In genomic region chr7:122133338-122133625, GRCm38 (mm10) we compare ENCODE assay signal across 7 mouse cellular contexts. TPM values are rescaled to one million over a fixed set of nuclear protein-coding genes. Genes with fewer than 3 reads are reported as not detected.
DNase-seq lines count a peak whose midpoint lies in the region; ATAC-seq lines count a peak whose summit lies in the region.

No protein-coding gene starts in this region.

- no peak for DNase-seq in adrenal gland, adult 18-20 months (ENCODE audit: low spot score in 2 of 2)
- no peak for DNase-seq in left cerebral cortex, adult 18-20 months (ENCODE audit: low spot score in 2 of 2)

- peak overlapping the region; percentile 78 for H3K9ac ChIP-seq in forebrain, embryonic 12.5 days
- peak overlapping the region; percentile 89 for H3K9ac ChIP-seq in limb, embryonic 13.5 days
- peak overlapping the region; percentile 89; the same call in 1 of the 2 replicates for H3K9ac ChIP-seq in stomach, embryonic 15.5 days

- no peak for ATAC-seq in megakaryocyte, adult 5-6 weeks (ENCODE audit: poor library complexity, severe bottlenecking)
- ATAC-seq in forebrain, embryonic 12.5 days (ENCODE audit: low FRiP score) = no peak
- no peak for ATAC-seq in limb, embryonic 13.5 days (ENCODE audit: low FRiP score, low read depth)
- ATAC-seq in stomach, embryonic 15.5 days (ENCODE audit: insufficient read depth, low FRiP score, low read depth) = no peak; the same call in 1 of the 2 replicates

- peak overlapping the region; percentile 25; the same call in 1 of the 2 replicates for H3K27ac ChIP-seq in forebrain, embryonic 12.5 days
- peak overlapping the region; percentile 73; the same call in 1 of the 2 replicates for H3K27ac ChIP-seq in limb, embryonic 13.5 days
- peak overlapping the region; percentile 79 for H3K27ac ChIP-seq in stomach, embryonic 15.5 days

- H3K9me3 ChIP-seq in megakaryocyte, embryonic 14.5 days = no peaks in the 10 kb centered on the region
- H3K9me3 ChIP-seq in forebrain, embryonic 12.5 days = no peaks in the 10 kb centered on the region
- no peaks in the 10 kb centered on the region for H3K9me3 ChIP-seq in limb, embryonic 13.5 days
- H3K9me3 ChIP-seq in stomach, embryonic 15.5 days = no peaks in the 10 kb centered on the region

- H3K27me3 ChIP-seq in megakaryocyte, embryonic 14.5 days (replicated peaks) = no peaks in the 10 kb centered on the region
- H3K27me3 ChIP-seq in forebrain, embryonic 12.5 days = no peaks in the 10 kb centered on the region
- no peaks in the 10 kb centered on the region for H3K27me3 ChIP-seq in limb, embryonic 13.5 days
- H3K27me3 ChIP-seq in stomach, embryonic 15.5 days (replicated peaks) = no peaks in the 10 kb centered on the region

- peak overlapping the region; percentile 97 for H3K4me3 ChIP-seq in megakaryocyte, embryonic 14.5 days (replicated peaks)
- peak overlapping the region; percentile 73 for H3K4me3 ChIP-seq in forebrain, embryonic 12.5 days (replicated peaks)
- peak overlapping the region; percentile 90 for H3K4me3 ChIP-seq in limb, embryonic 13.5 days
- peak overlapping the region; percentile 84 for H3K4me3 ChIP-seq in stomach, embryonic 15.5 days (replicated peaks)

- WGBS in forebrain, embryonic 12.5 days = 16% methylated on average over 8 of the region's 8 CpGs
- 20% methylated on average over 8 of the region's 8 CpGs for WGBS in limb, embryonic 13.5 days
- 16% methylated on average over 8 of the region's 8 CpGs for WGBS in stomach, embryonic 15.5 days

- H3K4me2 ChIP-seq in forebrain, embryonic 12.5 days = peak overlapping the region; percentile 71
- peak overlapping the region; percentile 70 for H3K4me2 ChIP-seq in limb, embryonic 13.5 days (replicated peaks)
- H3K4me2 ChIP-seq in stomach, embryonic 15.5 days = peak overlapping the region; percentile 59

- H3K4me1 ChIP-seq in megakaryocyte, embryonic 14.5 days = peaks cover 42% of the 10 kb centered on the region
- H3K4me1 ChIP-seq in forebrain, embryonic 12.5 days = peaks cover 18% of the 10 kb centered on the region
- H3K4me1 ChIP-seq in limb, embryonic 13.5 days = peaks cover 14% of the 10 kb centered on the region
- no peaks in the 10 kb centered on the region for H3K4me1 ChIP-seq in stomach, embryonic 15.5 days

- H3K36me3 ChIP-seq in megakaryocyte, embryonic 14.5 days (replicated peaks; ENCODE audit: low read length) = peaks cover 56% of the 10 kb centered on the region
- H3K36me3 ChIP-seq in forebrain, embryonic 12.5 days (replicated peaks) = peaks cover 34% of the 10 kb centered on the region
- H3K36me3 ChIP-seq in limb, embryonic 13.5 days = peaks cover 37% of the 10 kb centered on the region
- H3K36me3 ChIP-seq in stomach, embryonic 15.5 days = peaks cover 12% of the 10 kb centered on the region; the same call in 1 of the 2 replicates

RNA-seq across cellular contexts. Expression of gene Dctn5, which starts 0.4 kb away (rescaled TPM):
- 4.5 and 7.6 TPM in 2 replicates for polyA plus RNA-seq in megakaryocyte, embryonic 14.5 days (2012; ENCODE audit: insufficient read depth, low replicate concordance)
- 64.7 and 75.2 TPM in 2 replicates for total RNA-seq in megakaryocyte, adult 5-6 weeks (2015)
- 81.3 and 94.4 TPM in 2 replicates for total RNA-seq in megakaryocyte, adult 5-6 weeks (2017)
- 121 and 125 TPM in 2 replicates for polyA plus RNA-seq in forebrain, embryonic 12.5 days (2016; fragmentation: Nextera tagmentation; extraction: Ambion mirVana)
- polyA plus RNA-seq in limb, embryonic 13.5 days (2015; fragmentation: Nextera tagmentation; extraction: Ambion mirVana) = 125 and 134 TPM in 2 replicates
- 115 and 118 TPM in 2 replicates for polyA plus RNA-seq in stomach, embryonic 15.5 days (2015; fragmentation: Nextera tagmentation; extraction: Ambion mirVana)
- 10 to 100 TPM; 56.4 to 57.8 TPM for total RNA-seq in adrenal gland, adult 18-20 months (2021)
- total RNA-seq in left cerebral cortex, adult 18-20 months (2021) = 10 to 100 TPM; 89.5 to 95.1 TPM

RNA-seq across cellular contexts. Expression of gene Palb2, which starts 0.5 kb away (rescaled TPM):
- polyA plus RNA-seq in megakaryocyte, embryonic 14.5 days (2012; ENCODE audit: insufficient read depth, low replicate concordance) = 0.50 and 2.0 TPM in 2 replicates
- total RNA-seq in megakaryocyte, adult 5-6 weeks (2015) = 15.4 and 15.7 TPM in 2 replicates
- 8.1 and 11.5 TPM in 2 replicates for total RNA-seq in megakaryocyte, adult 5-6 weeks (2017)
- polyA plus RNA-seq in forebrain, embryonic 12.5 days (2016; fragmentation: Nextera tagmentation; extraction: Ambion mirVana) = 20.4 and 22.2 TPM in 2 replicates
- polyA plus RNA-seq in limb, embryonic 13.5 days (2015; fragmentation: Nextera tagmentation; extraction: Ambion mirVana) = 14.3 and 16.1 TPM in 2 replicates
- 13.8 and 14.7 TPM in 2 replicates for polyA plus RNA-seq in stomach, embryonic 15.5 days (2015; fragmentation: Nextera tagmentation; extraction: Ambion mirVana)
- total RNA-seq in adrenal gland, adult 18-20 months (2021) = 1 to 10 TPM in 1 of 2 experiments, under 1 TPM in 1; 0.96 to 1.7 TPM
- total RNA-seq in left cerebral cortex, adult 18-20 months (2021) = 1 to 10 TPM; 1.1 to 1.7 TPM

RNA-seq across cellular contexts. Expression of gene Plk1, which starts 26.0 kb away (rescaled TPM):
- 87.6 and 90.5 TPM in 2 replicates for polyA plus RNA-seq in megakaryocyte, embryonic 14.5 days (2012; ENCODE audit: insufficient read depth, low replicate concordance)
- total RNA-seq in megakaryocyte, adult 5-6 weeks (2015) = 46.9 and 48.0 TPM in 2 replicates
- 52.6 and 60.9 TPM in 2 replicates for total RNA-seq in megakaryocyte, adult 5-6 weeks (2017)
- 158 and 171 TPM in 2 replicates for polyA plus RNA-seq in forebrain, embryonic 12.5 days (2016; fragmentation: Nextera tagmentation; extraction: Ambion mirVana)
- 113 and 120 TPM in 2 replicates for polyA plus RNA-seq in limb, embryonic 13.5 days (2015; fragmentation: Nextera tagmentation; extraction: Ambion mirVana)
- polyA plus RNA-seq in stomach, embryonic 15.5 days (2015; fragmentation: Nextera tagmentation; extraction: Ambion mirVana) = 106 and 121 TPM in 2 replicates
- 1 to 10 TPM; 1.1 to 1.7 TPM for total RNA-seq in adrenal gland, adult 18-20 months (2021)
- total RNA-seq in left cerebral cortex, adult 18-20 months (2021) = 1 to 10 TPM; 1.0 to 1.4 TPM

RNA-seq across cellular contexts. Expression of gene Ndufab1, which starts 31.6 kb away (rescaled TPM):
- 847 and 2,571 TPM in 2 replicates for polyA plus RNA-seq in megakaryocyte, embryonic 14.5 days (2012; ENCODE audit: insufficient read depth, low replicate concordance)
- total RNA-seq in megakaryocyte, adult 5-6 weeks (2015) = 128 and 133 TPM in 2 replicates
- 36.2 and 69.0 TPM in 2 replicates for total RNA-seq in megakaryocyte, adult 5-6 weeks (2017)
- polyA plus RNA-seq in forebrain, embryonic 12.5 days (2016; fragmentation: Nextera tagmentation; extraction: Ambion mirVana) = 572 and 610 TPM in 2 replicates
- 651 and 677 TPM in 2 replicates for polyA plus RNA-seq in limb, embryonic 13.5 days (2015; fragmentation: Nextera tagmentation; extraction: Ambion mirVana)
- polyA plus RNA-seq in stomach, embryonic 15.5 days (2015; fragmentation: Nextera tagmentation; extraction: Ambion mirVana) = 708 and 737 TPM in 2 replicates
- total RNA-seq in adrenal gland, adult 18-20 months (2021) = 100 to 1,000 TPM; 535 to 745 TPM
- 100 to 1,000 TPM; 290 to 310 TPM for total RNA-seq in left cerebral cortex, adult 18-20 months (2021)

RNA-seq across cellular contexts. Expression of gene Ern2, which starts 52.7 kb away (rescaled TPM):
- polyA plus RNA-seq in megakaryocyte, embryonic 14.5 days (2012; ENCODE audit: insufficient read depth, low replicate concordance) = not detected in 2 replicates
- total RNA-seq in megakaryocyte, adult 5-6 weeks (2015) = not detected in 2 replicates
- total RNA-seq in megakaryocyte, adult 5-6 weeks (2017) = not detected in 2 replicates
- polyA plus RNA-seq in forebrain, embryonic 12.5 days (2016; fragmentation: Nextera tagmentation; extraction: Ambion mirVana) = 0.24 and 0.32 TPM in 2 replicates
- 0.05 and 0.13 TPM in 2 replicates for polyA plus RNA-seq in limb, embryonic 13.5 days (2015; fragmentation: Nextera tagmentation; extraction: Ambion mirVana)
- polyA plus RNA-seq in stomach, embryonic 15.5 days (2015; fragmentation: Nextera tagmentation; extraction: Ambion mirVana) = 14.5 and 18.0 TPM in 2 replicates
- under 1 TPM; 0.13 to 0.22 TPM for total RNA-seq in adrenal gland, adult 18-20 months (2021)
- under 1 TPM; 0.40 to 0.67 TPM for total RNA-seq in left cerebral cortex, adult 18-20 months (2021)

Comparison
In these comparisons a context has a peak if more than half of its experiments do, and no peak if none do; other contexts are left out.
1. H3K27ac ChIP-seq: peak in every context shown above with its lines; median percentile 79 in stomach, embryonic 15.5 days; 73 in limb, embryonic 13.5 days; 25 in forebrain, embryonic 12.5 days.
2. RNA of gene Dctn5, which starts 0.4 kb away (polyA plus RNA-seq): 125 to 134 TPM in limb, embryonic 13.5 days, 121 to 125 TPM in forebrain, embryonic 12.5 days and 115 to 118 TPM in stomach, embryonic 15.5 days; 4.5 to 7.6 TPM in megakaryocyte, embryonic 14.5 days; every median in the first group is over 10 times any median in the second.
3. Peak in every context shown above with its lines, with median percentiles within 50 percentile points of each other: H3K4me3 ChIP-seq, H3K4me2 ChIP-seq and H3K9ac ChIP-seq.